Mouse (Mus musculus) lung, postnatal 25 days (tissue): ENCODE measurements at regions not wholly inside any gene's neighbourhood (a gene's known extent, or its start where the extent isn't known, plus 50 kb on each side); places are given as distances from the start of the nearest gene placed in this dataset.
"Not testable (repeated sequence)": the region's sequence is repeated elsewhere in the genome, so short reads cannot be mapped to it uniquely, and the experiment has no call there.

ENCODE experiments used
- DNase-seq: peaks from one replicate; pipeline ENCODE4 v3.0.0; 2022; ENCODE audit warnings: low spot score

DNA sequence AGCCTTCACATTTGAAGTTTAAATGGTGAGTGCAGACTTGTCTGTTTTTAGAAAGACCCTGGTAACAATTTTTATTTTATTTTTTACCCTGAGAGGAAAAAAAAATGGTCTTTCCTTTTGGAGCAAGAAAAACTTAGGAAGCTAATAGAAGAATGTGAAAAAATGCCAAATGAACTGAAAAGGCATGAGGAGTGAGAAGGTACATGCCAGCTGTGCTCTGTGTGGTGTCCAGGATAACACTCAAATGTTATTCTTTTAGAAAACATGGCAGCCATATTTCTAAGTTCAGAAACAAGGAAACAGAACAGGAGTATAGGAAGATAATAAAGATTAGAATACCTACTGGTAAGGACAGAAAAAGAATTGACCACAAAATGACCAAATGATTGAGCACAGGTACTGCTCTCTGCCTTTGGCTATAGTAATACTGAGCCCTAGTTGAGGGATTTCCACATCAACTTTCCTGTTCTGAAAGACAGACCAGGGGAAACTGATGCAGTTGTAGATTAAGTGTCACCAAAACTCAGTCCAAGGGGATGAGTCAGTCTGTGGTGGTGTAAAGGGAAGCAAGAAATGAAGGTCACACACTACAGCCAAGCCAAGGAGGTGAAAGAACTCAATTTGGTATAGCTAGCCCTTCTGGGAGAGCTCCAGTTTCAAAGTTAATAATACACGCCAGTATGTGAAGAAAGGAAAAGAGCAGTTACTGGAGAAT is 758.5 kb downstream of the Robo2 start:
- no peak for DNase-seq

DNA sequence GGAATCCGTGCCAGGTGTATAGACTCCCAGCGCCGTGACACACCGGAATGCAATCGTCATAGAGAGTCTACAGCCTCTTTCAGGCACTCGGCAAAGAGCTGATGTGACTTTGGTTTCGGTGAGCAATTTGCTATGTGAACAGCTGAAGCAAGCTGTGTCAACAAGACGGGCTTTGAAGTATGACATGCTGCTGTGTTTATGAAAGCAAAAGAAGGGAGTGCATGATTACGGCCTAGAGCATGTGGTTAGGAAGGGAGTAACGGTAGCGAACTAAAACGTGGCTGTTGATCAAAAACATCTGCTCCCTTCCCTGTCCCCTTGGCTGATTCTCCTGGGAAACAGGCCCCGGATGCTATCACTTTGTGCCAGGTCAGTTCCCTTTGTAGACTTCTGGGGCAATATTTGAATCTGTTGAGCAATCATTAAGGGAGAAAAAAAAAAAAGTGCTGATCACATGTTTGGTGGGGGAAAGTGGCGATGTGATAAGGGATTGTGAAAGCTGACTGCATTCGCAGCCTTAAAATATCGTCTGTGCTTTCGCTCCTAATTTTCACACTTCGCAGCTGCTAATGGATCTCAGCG is 764.3 kb downstream of the Robo2 start:
- peak; percentile 74 for DNase-seq

DNA sequence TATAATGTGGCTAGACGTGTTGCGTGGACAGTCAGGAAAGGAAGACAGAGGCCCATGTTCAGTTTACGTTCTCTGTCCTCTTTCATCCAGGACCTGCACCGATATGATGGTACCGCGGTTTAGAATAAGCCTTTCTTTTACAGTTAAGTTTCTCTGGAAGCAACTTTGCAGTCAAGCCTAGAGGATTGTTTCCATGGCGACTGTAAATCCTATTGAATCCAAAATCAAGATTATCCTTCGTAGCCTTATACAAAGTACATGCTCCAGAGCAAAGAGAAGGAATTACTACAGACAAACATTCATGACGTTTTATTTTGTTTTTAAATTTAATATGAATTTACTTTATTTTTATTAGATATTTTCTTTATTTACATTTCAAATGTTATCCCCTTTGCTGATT is 798.6 kb downstream of the Robo2 start:
- no peak for DNase-seq

- peak; percentile 7 for DNase-seq
Observed at GRCm38 (mm10) chr16:73591421-73591820, 820.2 kb downstream of the Robo2 start.

GRCm38 (mm10) chr16:73561216-73561615 is 850.4 kb downstream of the Robo2 start:
- DNase-seq = no peak

DNA sequence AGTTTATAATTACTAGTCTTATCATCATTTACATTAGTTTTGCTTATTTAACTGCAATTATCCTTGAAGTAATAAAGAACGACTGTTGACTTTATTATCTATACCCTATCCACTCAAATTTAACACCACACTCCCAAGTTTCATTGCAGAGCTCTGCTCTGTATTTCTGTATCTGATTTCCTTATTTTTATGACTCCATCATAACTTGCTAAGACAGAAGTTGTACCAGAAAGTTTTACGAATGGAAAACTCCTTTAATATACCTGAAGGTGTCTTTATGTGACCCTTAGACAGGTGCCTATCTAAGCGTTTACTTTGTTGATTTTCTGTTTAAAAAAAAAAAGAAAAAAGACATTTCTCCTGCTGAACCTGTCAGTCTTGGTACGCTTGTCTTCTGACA is 854.7 kb downstream of the Robo2 start:
- no peak for DNase-seq

DNA sequence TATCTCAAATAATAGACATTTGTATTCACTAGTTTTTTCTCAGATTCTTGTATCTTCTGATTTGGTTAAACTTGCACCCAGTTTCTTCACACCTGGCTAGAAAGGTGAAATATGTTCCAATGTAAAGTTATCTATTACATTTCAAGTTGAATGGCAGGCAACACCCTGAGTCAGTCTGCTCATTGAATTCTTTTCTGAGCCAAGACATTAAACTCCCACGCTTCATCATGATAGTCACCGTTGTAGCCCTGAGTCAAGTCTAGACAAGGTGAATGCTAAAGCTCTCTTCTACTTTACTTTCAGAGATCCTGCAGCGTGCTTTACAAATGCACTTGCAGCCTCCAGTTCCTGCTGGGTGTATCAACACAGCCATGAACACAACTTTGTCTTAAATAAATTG is 868.0 kb downstream of the Robo2 start:
- DNase-seq = no peak

GRCm38 (mm10) chr16:73538040-73538439 is 873.6 kb downstream of the Robo2 start:
- no peak for DNase-seq

DNA sequence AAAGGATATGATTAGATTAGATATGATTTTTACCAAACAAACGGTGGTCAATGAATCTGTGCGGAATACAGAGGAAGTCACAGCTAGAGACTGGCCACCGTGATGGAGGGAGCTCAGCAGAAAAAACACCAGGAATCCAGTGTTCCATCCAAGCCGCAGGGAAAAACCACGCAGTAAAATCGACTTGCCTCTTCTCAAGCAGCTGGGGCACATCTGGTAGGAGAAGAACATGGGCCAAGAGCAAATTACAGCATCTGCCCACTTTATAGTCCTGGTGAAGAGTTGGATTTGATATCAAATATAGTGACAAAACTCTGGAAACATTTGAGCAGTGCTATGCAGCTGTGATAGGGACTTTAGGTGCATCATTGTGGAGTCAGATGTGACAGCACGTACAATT is 874.1 kb downstream of the Robo2 start:
- DNase-seq = no peak

DNA sequence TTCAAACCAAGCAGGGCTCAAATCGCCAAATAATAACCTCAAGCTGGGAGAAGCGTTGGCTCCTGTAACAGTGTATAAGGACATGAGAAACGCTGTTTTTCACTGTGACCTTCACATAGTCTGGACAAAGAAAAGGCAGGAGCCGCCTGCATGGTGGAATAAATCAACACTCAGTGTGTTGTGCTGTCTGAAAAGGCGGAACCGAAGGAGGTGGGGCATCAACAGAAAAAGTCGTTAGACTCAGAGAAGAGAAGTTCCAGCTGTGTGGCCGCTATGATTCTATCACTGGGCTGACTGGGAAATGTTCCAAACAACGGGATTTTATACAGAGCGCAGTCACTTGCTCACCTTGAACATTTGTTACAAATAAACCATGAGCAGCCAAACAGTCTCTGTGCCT is 881.4 kb downstream of the Robo2 start:
- DNase-seq = no peak

DNA sequence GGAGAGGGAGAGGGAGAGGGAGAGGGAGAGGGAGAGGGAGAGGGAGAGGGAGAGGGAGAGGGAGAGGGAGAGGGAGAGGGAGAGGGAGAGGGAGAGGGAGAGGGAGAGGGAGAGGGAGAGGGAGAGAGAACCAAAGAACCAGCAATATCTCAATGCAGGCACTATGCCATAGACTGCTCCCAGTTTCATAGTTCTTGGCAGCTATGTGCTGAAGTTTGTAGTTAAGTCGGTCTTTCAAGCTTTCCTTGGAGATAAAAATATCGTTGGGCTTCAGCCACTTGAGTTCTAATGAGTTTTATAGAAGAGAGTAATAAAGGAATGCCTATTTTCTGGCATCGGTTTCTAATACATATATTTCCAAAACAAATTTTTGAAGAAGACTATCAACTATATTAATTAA is 888.7 kb downstream of the Robo2 start:
- not testable (repeated sequence) for DNase-seq

GRCm38 (mm10) chr16:73504759-73505158 is 906.9 kb downstream of the Robo2 start:
- no peak for DNase-seq

- DNase-seq = no peak
Observed at GRCm38 (mm10) chr16:73498636-73499208, 912.9 kb downstream of the Robo2 start.

DNA sequence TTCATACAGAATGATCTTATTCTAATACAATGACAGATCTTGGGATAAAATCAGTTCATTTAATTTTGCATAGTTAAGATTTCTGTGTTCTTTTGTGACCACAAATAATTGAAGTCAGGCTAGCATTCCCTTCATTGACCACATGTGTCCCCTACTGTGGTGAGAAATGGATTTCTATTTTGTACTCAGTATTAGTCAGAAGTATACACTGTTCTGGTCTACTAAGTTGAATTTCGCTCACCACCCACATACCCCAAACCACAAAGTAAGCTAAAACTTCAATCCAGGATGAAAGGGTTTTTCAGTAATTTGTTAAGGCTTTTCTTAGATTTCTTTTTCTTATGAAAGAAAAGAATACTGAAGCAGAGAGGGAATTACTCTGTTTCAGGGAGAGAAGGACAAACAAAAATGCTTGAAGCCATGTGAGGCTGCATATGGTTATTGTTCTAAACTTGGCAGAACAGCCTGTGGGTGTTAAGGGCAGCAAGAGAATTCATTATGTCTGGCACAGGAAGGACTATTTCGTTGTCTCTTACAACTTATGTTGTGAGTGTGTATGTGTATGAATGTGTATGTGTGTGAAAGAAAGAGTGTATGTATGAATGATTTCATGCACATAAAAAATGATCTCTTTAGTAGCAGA is 928.3 kb downstream of the Robo2 start:
- no peak for DNase-seq

GRCm38 (mm10) chr16:73482176-73482575 is 929.4 kb downstream of the Robo2 start:
- no peak for DNase-seq

DNA sequence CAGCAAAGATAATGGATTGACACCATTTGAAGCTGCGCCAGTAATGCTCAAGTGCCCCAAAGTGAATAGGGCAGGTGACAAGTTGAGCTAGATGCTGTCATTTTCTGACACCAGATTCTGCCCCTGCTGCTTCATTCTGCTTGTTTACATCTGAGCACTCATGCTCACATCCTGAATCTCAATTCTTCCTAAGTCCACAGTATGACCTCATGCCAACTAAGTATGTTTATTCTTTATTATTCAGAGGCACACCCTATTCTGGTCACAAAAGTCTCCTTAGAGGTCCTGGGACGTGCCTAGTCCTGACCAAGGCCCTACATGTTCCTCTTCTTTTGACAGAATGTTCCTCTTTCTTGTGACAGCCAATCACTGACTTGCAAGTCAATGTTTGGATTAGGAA is 938.1 kb downstream of the Robo2 start:
- peak; percentile 37 for DNase-seq

DNA sequence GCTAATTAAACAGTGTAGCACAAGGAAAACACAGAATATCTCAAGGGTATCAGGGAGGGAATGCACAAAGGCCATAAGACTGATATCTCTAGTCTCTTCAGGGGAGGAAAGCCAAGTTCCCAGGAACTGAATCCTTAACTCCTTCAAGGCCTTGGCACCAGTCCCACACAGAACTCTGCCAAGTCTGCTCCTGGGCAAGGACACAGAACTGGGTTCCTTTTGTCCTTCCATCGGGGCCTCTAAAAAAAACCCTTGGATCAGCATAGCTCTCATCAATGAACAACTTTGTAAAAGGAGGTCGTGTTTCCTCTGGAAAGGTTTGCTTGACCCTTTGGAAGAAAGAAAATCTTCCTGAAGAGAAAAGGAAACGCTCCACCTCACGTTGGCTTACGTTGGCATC is 940.1 kb downstream of the Robo2 start:
- DNase-seq = peak; percentile 34

- DNase-seq = no peak
Observed at GRCm38 (mm10) chr16:73470535-73470934, 941.1 kb downstream of the Robo2 start.

- DNase-seq = no peak
Observed at GRCm38 (mm10) chr16:73466296-73466695, 945.3 kb downstream of the Robo2 start.

DNA sequence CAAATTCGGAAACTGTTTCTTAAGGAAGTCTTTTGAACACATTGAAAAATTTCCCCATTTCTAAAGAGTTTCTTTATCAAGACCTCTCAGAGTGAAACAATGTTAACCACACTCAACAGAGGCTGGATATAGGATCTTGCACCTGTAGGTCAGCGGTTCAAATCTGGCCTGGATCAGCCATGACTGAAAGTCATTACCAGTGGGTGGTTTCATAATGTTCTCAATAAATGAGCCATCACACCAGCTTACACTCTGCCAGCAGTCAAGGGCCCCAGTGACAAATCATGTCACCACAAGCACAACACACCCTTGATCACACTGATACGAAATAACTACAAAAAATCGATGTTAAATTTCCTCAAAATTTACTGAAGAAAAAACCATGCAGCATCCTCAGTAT is 949.1 kb downstream of the Robo2 start:
- DNase-seq = no peak

GRCm38 (mm10) chr16:73450634-73451245 is 960.9 kb downstream of the Robo2 start:
- DNase-seq = no peak

GRCm38 (mm10) chr16:73449836-73450235 is 961.8 kb downstream of the Robo2 start:
- DNase-seq = no peak

- no peak for DNase-seq
Observed at GRCm38 (mm10) chr16:73435726-73436125, 975.9 kb downstream of the Robo2 start.
